Mouse (Mus musculus) heart, embryonic 10.5 days (tissue): ENCODE measurements around the gene Bax. TPM values are rescaled to one million over a fixed set of nuclear protein-coding genes. Genes with fewer than 3 reads are reported as not detected.
"Not testable (repeated sequence)": the region's sequence is repeated elsewhere in the genome, so short reads cannot be mapped to it uniquely, and the experiment has no call there.

Source experiments
- DNase-seq: peaks from one replicate; pipeline ENCODE4 v3.0.0-alpha.2; 2017; ENCODE audit warnings: low spot score
- H3K27ac ChIP-seq: fragments of 300-500 bp; sonication (generic); 2 replicates; pipeline ENCODE4 v1.5.1; 2016; ENCODE audit warnings: mild to moderate bottlenecking
- H3K27me3 ChIP-seq: fragments of 300-500 bp; sonication (generic); 2 replicates; pipeline ENCODE4 v1.6.1; 2016; ENCODE audit warnings: mild to moderate bottlenecking; ENCODE audit not compliant: poor library complexity, insufficient read depth, severe bottlenecking
- H3K36me3 ChIP-seq: fragments of 300-500 bp; sonication (generic); 2 replicates; pipeline ENCODE4 v1.6.1; 2016; ENCODE audit warnings: mild to moderate bottlenecking, moderate library complexity
- H3K4me1 ChIP-seq: fragments of 300-500 bp; sonication (generic); 2 replicates; pipeline ENCODE4 v1.6.1; 2016; ENCODE audit warnings: mild to moderate bottlenecking
- H3K4me3 ChIP-seq: fragments of 300-500 bp; sonication (generic); 2 replicates; pipeline ENCODE4 v1.5.1; 2016; ENCODE audit warnings: mild to moderate bottlenecking, moderate library complexity
- H3K9me3 ChIP-seq: fragments of 300-500 bp; sonication (generic); 2 replicates; pipeline ENCODE4 v1.6.1; 2016; ENCODE audit warnings: mild to moderate bottlenecking, moderate library complexity
- WGBS: fragments of 180-500 bp; shearing (Covaris S2); methylation state at CpG from one replicate; pipeline ENCODE4 v1.1.7; 2016; 5-methylcytosine and 5-hydroxymethylcytosine counted together
- polyA plus RNA-seq: library from polyadenylated mRNA; unstranded; fragments of >200 nt; fragmentation: Nextera tagmentation; extraction: Ambion mirVana; gene quantifications from 2 replicates; pipeline ENCODE4 v1.2.1, GENCODE M21; 2016

Bax gene
- polyA plus RNA-seq, 1 experiment from 2014 or later: 244 TPM

DNA sequence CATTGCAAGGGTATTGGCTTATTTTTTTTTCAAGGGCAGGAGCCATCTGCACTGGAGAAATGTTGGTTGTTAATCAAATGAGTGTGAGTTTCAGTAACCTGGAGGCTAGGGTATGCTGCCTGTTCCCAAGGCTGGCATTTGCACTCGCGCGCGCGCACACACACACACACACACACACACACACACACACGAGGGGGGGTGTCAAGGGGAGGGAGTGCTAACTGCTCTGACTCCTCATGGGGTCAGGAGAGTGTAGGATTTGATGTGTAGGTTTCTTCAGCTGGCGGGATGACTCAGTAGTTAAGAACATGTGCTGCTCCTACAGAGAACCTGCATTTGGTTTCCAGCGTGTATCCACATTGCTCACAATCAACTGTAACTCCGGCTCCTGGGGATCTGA lies 24.1 kb upstream of the Bax start:
- DNase-seq: no peak
- WGBS: 39% methylated on average over 9 of the region's 9 CpGs

DNA sequence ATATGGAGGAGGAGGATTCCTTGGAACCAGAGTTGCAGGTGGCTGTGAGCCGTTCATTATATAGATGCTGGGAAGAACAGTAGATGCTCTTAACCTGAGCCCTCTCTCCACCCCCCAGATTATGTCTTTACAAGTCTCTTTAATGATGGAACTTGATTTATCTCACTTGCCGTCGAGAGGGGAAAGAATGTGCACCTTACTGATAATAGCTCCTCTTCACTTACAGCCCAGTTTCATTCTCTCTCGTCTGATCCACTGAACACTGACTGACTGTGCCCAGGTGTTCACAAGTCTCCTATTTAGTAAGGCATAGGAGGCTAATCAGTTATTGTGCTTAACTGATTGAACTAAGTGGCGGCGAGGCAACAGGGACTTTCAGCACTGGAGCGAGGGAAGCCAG lies 22.9 kb upstream of the Bax start:
- peak overlapping the region; percentile 44; the same call in 1 of the 2 replicates for H3K27ac ChIP-seq
- peaks cover 30% of the 10 kb centered on the region for H3K36me3 ChIP-seq
- H3K4me1 ChIP-seq: peaks cover 40% of the 10 kb centered on the region
- no peak for DNase-seq
- H3K4me3 ChIP-seq: no peak overlapping the region
- H3K27me3 ChIP-seq: no peaks in the 10 kb centered on the region
- 50% methylated on average over 7 of the region's 7 CpGs for WGBS
- no peaks in the 10 kb centered on the region for H3K9me3 ChIP-seq

More for the DNA sequence above, 24.1 kb upstream of the Bax start:
- H3K27me3 ChIP-seq: no peaks in the 10 kb centered on the region
- H3K27ac ChIP-seq: peak overlapping the region; percentile 64; the same call in 1 of the 2 replicates
- no peaks in the 10 kb centered on the region for H3K9me3 ChIP-seq
- H3K4me1 ChIP-seq: peaks cover 41% of the 10 kb centered on the region
- peaks cover 43% of the 10 kb centered on the region for H3K36me3 ChIP-seq
- peak overlapping the region; percentile 8; the same call in 1 of the 2 replicates for H3K4me3 ChIP-seq

DNA sequence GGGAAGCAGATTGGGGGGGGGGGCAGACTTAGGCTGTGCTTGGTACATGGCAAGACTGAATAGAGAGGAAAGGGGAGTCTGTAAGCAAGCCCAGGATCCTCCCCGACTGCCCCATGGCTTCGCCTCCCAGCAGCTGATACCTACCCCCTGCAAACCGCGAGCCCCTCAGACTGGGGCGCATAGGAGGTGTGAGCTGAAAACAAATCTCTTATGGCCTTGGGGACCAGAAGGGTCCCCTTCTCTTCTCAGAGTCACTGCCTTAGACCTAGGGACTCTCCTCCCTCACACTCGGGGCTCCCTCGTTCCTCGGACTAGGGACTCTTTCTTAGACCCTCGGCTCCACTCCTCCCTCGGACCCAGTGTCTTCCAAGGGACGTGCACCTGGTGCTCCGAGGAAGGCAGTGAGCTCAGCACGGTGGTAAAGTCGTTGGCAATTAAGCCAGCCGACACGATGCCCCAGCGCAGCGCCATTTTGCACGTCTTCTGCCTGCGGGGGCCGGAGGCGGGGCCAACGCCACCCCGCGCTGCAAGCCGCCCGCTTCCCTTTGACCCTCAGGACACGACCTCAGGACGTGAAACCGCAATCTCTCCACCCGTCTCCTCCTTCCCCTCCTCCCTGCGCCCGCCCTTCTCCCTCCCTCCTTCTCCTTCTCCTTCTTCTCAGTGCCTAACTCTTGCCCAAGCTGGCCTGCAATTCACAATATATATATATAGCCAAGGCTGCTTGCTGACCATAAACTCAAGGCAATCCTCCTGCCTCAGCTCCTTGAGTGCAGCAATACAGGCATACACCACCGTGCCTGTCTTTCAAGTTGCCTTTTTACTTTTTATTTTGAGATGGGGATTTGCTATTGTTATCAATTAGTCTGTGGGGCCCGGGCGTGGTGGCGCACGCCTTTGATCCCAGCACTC lies 21.9 kb upstream of the Bax start, which contains the start of gene Dhdh:
TSS of gene Dhdh (minus strand) at position 513 of the 912 bp plus-strand sequence.
- peak within 1 kb of the TSS; percentile 92 for H3K27ac ChIP-seq
- 5% methylated on average over 38 of the region's 38 CpGs for WGBS

DNA sequence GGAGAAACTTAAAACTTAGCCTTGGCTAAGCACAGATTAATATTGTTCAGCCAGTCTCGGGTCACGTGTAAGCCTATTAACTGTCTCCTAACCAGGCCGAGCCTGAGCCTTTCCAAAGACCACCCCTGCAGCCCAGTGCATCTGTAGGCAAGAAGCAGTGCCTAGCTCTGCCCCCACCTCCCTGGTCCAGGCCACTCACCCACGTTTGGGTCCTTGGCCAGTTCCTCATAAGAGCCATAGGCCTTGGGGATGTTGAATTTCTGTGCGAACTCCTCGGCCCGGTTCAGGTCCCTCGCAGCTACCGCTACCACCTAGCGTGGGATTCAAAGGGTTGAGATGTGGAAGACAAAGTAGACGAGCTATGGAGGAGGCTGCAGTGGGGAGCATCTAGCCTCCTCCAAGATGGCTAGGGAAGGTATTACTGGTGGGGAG lies 21.2 kb upstream of the Bax start:
- Histone ChIP-seq H3K4me3 (peak overlapping the region; percentile 70), H3K27ac (peak overlapping the region; percentile 92), H3K27me3 (no peaks in the 10 kb centered on the region), H3K9me3 (no peaks in the 10 kb centered on the region), H3K4me1 (peaks cover 40% of the 10 kb centered on the region), H3K36me3 (peaks cover 13% of the 10 kb centered on the region)
- 30% methylated on average over 11 of the region's 11 CpGs for WGBS
- no peak for DNase-seq

More for the DNA sequence above, 21.9 kb upstream of the Bax start, which contains the start of gene Dhdh:
- Histone ChIP-seq H3K9me3 (no peaks in the 10 kb centered on the region), H3K4me1 (peaks cover 40% of the 10 kb centered on the region), H3K27me3 (no peaks in the 10 kb centered on the region), H3K36me3 (peaks cover 20% of the 10 kb centered on the region), H3K4me3 (peak within 1 kb of the TSS; percentile 70)
- DNase-seq: peak; percentile 87

DNA sequence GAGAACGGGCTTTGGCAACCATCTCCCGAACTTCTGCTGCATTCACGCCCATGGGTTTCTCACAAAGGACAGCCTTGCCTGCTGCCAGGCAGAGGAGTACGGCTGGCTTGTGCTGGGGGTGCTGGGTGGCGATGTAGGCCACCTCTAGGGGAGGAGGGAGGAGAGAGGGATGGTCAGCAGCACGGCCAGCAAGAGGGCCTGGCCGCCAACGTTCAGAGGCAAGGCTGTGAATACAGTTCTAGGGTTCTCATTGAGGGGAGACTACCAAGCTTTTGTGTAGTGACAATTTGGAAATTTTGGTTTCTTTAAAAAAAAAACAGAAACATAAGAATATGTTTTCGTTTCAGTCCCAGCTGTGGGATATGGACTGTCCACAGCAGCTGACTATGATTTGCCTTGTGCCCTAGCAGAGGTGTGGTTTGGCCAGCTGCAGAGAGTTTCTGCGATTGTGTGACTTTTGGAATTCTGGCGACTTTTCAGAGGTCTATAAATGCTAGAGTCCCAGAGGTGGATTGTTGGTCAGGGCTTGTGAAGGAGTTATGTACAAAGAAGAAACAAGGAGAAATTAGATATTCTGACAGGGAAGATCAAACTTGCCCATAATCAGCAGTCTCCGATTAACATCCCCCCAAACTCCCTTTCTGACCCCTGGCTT lies 20.2 kb upstream of the Bax start, which contains the start of gene Gm45808:
TSS of gene Gm45808 (minus strand) at position 51 of the 655 bp plus-strand sequence.
- no peak within 1 kb of the TSS for H3K27ac ChIP-seq
- H3K9me3 ChIP-seq: no peaks in the 10 kb centered on the region
- peaks cover 40% of the 10 kb centered on the region for H3K4me1 ChIP-seq
- DNase-seq: no peak
- H3K27me3 ChIP-seq: no peaks in the 10 kb centered on the region
- H3K36me3 ChIP-seq: peaks cover 3% of the 10 kb centered on the region; the same call in 1 of the 2 replicates
- 84% methylated on average over 12 of the region's 12 CpGs for WGBS
- H3K4me3 ChIP-seq: no peak within 1 kb of the TSS

DNA sequence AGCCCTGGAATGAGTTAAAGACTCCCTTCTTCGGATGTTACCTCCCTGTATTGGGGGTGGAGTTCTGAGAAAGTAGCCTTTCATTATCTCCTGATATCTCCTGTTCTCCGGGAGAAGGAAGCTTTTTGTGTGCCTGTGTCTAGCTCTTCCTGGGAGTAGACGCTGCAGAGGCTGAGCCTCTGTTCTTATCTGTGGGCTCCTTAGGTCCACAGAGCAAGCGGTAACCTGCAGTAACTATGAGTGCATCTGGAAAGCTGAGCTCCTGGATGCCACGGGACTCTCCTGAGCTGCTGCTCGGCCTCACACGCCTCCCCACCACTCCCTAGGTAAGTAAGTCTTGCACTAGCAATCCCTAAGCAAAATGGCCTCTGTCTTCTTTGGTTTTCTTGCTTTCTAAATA lies 19.5 kb upstream of the Bax start:
- no peak for DNase-seq
- no peaks in the 10 kb centered on the region for H3K9me3 ChIP-seq
- no peak overlapping the region for H3K27ac ChIP-seq
- no peaks in the 10 kb centered on the region for H3K36me3 ChIP-seq
- no peaks in the 10 kb centered on the region for H3K27me3 ChIP-seq
- no peak overlapping the region for H3K4me3 ChIP-seq
- H3K4me1 ChIP-seq: peaks cover 37% of the 10 kb centered on the region
- WGBS: 47% methylated on average over 7 of the region's 7 CpGs

DNA sequence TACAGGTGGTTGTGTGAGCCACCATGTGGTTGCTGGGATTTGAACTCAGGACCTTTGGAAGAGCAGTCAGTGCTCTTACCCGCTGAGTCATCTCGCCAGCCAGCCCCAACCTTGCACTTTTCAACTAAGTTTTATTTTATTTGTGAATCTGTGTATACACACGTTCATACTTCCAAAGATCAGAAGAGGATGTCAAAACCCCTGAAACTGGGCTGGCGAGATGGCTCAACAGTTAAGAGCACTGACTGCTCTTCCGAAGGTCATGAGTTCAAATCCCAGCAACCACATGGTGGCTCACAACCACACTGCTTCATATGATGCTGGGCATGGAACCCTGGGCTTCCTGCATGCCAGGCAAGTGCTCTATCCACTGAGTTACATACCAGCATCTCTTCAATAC lies 18.3 kb upstream of the Bax start:
- not testable (repeated sequence) for DNase-seq, H3K36me3 ChIP-seq, H3K27me3 ChIP-seq, H3K9me3 ChIP-seq, H3K27ac ChIP-seq, H3K4me3 ChIP-seq
- peaks cover 26% of the 10 kb centered on the region for H3K4me1 ChIP-seq
- WGBS: 94% methylated on average over 5 of the region's 5 CpGs

DNA sequence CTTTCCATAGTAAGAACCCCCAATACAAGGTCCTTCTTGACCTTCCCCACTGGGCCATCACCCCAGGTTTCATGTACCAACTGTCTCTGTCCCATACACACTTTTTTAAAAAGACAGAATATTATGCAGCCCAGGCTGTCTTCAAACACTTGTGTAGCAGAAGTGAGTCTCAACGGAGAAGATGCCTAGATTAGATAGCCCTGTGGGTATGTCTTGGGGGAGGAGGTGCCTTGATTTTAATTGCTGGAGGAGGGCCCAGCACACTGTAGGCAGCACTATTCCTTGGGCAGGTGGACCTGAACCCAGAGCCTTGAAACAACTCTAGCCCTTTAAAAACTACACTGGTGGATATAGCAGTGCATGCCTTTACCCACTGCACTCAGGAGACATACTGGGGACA lies 15.5 kb upstream of the Bax start:
- Histone ChIP-seq H3K36me3 (peaks cover 9% of the 10 kb centered on the region), H3K4me1 (peaks cover 4% of the 10 kb centered on the region; the same call in 1 of the 2 replicates), H3K27me3 (no peaks in the 10 kb centered on the region), H3K27ac (no peak overlapping the region), H3K9me3 (no peaks in the 10 kb centered on the region), H3K4me3 (no peak overlapping the region)
- WGBS: 52% methylated on average over 1 of the region's 1 CpGs
- no peak for DNase-seq

- Histone ChIP-seq H3K4me3 (no peak within 1 kb of the TSS), H3K4me1 (peaks cover under 1% of the 10 kb centered on the region; the same call in 1 of the 2 replicates), H3K9me3 (no peaks in the 10 kb centered on the region), H3K36me3 (peaks cover 9% of the 10 kb centered on the region), H3K27ac (no peak within 1 kb of the TSS), H3K27me3 (no peaks in the 10 kb centered on the region)
- DNase-seq: peak; percentile 83
- WGBS: 44% methylated on average over 15 of the region's 15 CpGs
Observed at GRCm38 (mm10) chr7:45481374-45481927, 14.8 kb upstream of the Bax start, which contains the start of gene Tulp2. TSS of gene Tulp2 (plus strand) at chr7:45481877.

- not testable (repeated sequence) for DNase-seq, H3K27ac ChIP-seq, H3K27me3 ChIP-seq, H3K4me3 ChIP-seq, H3K4me1 ChIP-seq, H3K9me3 ChIP-seq, H3K36me3 ChIP-seq
- WGBS: 81% methylated on average over 3 of the region's 4 CpGs
Observed at GRCm38 (mm10) chr7:45480310-45480709, 13.6 kb upstream of the Bax start.

DNA sequence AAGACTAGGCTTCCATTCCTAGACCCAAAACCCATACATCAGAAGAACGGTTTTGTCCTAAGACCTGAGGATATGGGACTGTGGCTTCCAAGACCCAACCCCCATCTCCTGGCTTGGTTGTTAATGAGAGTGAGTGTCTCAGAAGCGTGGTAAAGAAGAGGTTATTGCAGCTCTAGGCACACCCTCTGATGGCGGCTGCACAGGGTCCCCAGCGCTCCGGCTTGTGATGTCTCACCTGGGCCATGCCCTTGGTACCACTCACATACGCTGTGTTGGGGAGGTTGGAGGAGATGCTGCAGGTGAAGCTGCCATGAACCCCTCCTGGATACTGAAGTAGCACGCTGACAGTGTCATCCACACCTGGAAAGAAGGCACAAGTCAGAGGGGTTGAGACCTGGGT lies 12.1 kb upstream of the Bax start:
- Histone ChIP-seq H3K36me3 (peaks cover 9% of the 10 kb centered on the region), H3K9me3 (no peaks in the 10 kb centered on the region), H3K4me3 (no peak overlapping the region), H3K27me3 (no peaks in the 10 kb centered on the region), H3K4me1 (no peaks in the 10 kb centered on the region), H3K27ac (no peak overlapping the region)
- DNase-seq: no peak
- WGBS: 89% methylated on average over 7 of the region's 7 CpGs

DNA sequence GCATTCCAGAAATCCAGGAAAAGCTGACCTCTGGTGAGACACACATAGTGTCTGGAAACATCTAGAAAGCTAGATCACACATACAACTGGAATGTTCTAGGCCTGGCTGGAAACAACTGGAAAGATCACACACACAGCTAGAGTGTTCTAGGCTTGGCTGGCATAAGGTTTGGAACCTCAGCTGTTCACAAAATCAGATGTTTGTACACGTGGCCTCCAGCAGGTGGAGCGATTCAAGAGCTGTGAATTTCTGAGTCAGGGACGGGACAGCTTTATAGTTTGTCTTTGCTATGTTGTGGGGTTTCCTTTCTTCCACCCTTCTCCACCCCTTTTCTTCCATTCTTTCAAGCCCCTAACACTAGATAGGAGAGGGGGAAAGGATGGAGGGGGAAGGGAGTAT lies 10.3 kb upstream of the Bax start:
- H3K4me3 ChIP-seq: no peak overlapping the region
- H3K27me3 ChIP-seq: no peaks in the 10 kb centered on the region
- H3K36me3 ChIP-seq: peaks cover 9% of the 10 kb centered on the region
- H3K9me3 ChIP-seq: no peaks in the 10 kb centered on the region
- H3K4me1 ChIP-seq: no peaks in the 10 kb centered on the region
- no peak for DNase-seq
- 24% methylated on average over 3 of the region's 3 CpGs for WGBS
- H3K27ac ChIP-seq: no peak overlapping the region
